Mouse (Mus musculus): ENCODE results near the gene Krtap19-4. TPM values are rescaled to one million over a fixed set of nuclear protein-coding genes. Genes with fewer than 3 reads are reported as not detected.
A peak's percentile ranks its signal among the peaks of the same experiment; 100 is the strongest.

The Krtap19-4 gene
- not detected in 2 replicates for polyA plus RNA-seq (2016; fragmentation: Nextera tagmentation; extraction: Ambion mirVana)

- Histone ChIP-seq H3K36me3 (no peaks in the 10 kb centered on the region), H3K27ac (no peak within 1 kb of the TSS), H3K4me1 (replicated peaks) (no peaks in the 10 kb centered on the region), H3K27me3 (ENCODE audit: insufficient read depth, poor library complexity, severe bottlenecking) (no peaks in the 10 kb centered on the region), H3K9me3 (no peaks in the 10 kb centered on the region), H3K4me3 (no peak within 1 kb of the TSS)
- 93% methylated on average over 5 of the region's 5 CpGs for WGBS
- DNase-seq (ENCODE audit: low spot score), result no peak
Measured at GRCm38 (mm10) chr16:88884989-88885388, at the start of gene Krtap19-4. Krtap19-4 (minus strand) TSS chr16:88885089.

- H3K4me1 ChIP-seq (replicated peaks), result no peaks in the 10 kb centered on the region
- H3K27me3 ChIP-seq (ENCODE audit: insufficient read depth, poor library complexity, severe bottlenecking), result no peaks in the 10 kb centered on the region
- H3K27ac ChIP-seq, result no peak within 1 kb of the TSS
- H3K36me3 ChIP-seq, result no peaks in the 10 kb centered on the region
- H3K4me3 ChIP-seq, result no peak within 1 kb of the TSS
- 93% methylated on average over 3 of the region's 3 CpGs for WGBS
- DNase-seq (ENCODE audit: low spot score), result no peak
- H3K9me3 ChIP-seq, result no peaks in the 10 kb centered on the region
Measured at GRCm38 (mm10) chr16:88932165-88932564, 47.3 kb upstream of the Krtap19-4 start, which contains the start of gene Krtap19-9b. Krtap19-9b (minus strand) TSS chr16:88932265.

- H3K27ac ChIP-seq, result no peak within 1 kb of the TSS
- no peak within 1 kb of the TSS for H3K4me3 ChIP-seq
- no peak for DNase-seq (ENCODE audit: low spot score)
- WGBS, result 91% methylated on average over 6 of the region's 6 CpGs
- no peaks in the 10 kb centered on the region for H3K4me1 ChIP-seq (replicated peaks)
- H3K9me3 ChIP-seq, result no peaks in the 10 kb centered on the region
- no peaks in the 10 kb centered on the region for H3K36me3 ChIP-seq
- H3K27me3 ChIP-seq (ENCODE audit: insufficient read depth, poor library complexity, severe bottlenecking), result no peaks in the 10 kb centered on the region
Measured at GRCm38 (mm10) chr16:88896357-88896756, 11.5 kb upstream of the Krtap19-4 start, which contains the start of gene Krtap19-5. Krtap19-5 (minus strand) TSS chr16:88896457.

GRCm38 (mm10) chr16:88886870-88887269 is 2.0 kb upstream of the Krtap19-4 start:
- 89% methylated on average over 6 of the region's 6 CpGs for WGBS
- Histone ChIP-seq H3K27me3 (ENCODE audit: insufficient read depth, poor library complexity, severe bottlenecking) (no peaks in the 10 kb centered on the region), H3K9me3 (no peaks in the 10 kb centered on the region), H3K4me3 (no peak overlapping the region), H3K4me1 (replicated peaks) (no peaks in the 10 kb centered on the region), H3K36me3 (no peaks in the 10 kb centered on the region), H3K27ac (no peak overlapping the region)
- DNase-seq (ENCODE audit: low spot score), result no peak

- Histone ChIP-seq H3K36me3 (no peaks in the 10 kb centered on the region), H3K27me3 (ENCODE audit: insufficient read depth, poor library complexity, severe bottlenecking) (no peaks in the 10 kb centered on the region), H3K4me3 (no peak within 1 kb of the TSS), H3K27ac (no peak within 1 kb of the TSS), H3K9me3 (no peaks in the 10 kb centered on the region), H3K4me1 (replicated peaks) (no peaks in the 10 kb centered on the region)
- 92% methylated on average over 2 of the region's 2 CpGs for WGBS
- DNase-seq (ENCODE audit: low spot score), result no peak
Measured at GRCm38 (mm10) chr16:88877938-88878337, 7.0 kb downstream of the Krtap19-4 start, which contains the start of gene Krtap19-3. Krtap19-3 (minus strand) TSS chr16:88878038.

GRCm38 (mm10) chr16:88874169-88874568 is 10.7 kb downstream of the Krtap19-4 start, which contains the start of gene Krtap19-2:
Krtap19-2 (minus strand) TSS chr16:88874269.
- Histone ChIP-seq H3K36me3 (no peaks in the 10 kb centered on the region), H3K27me3 (ENCODE audit: insufficient read depth, poor library complexity, severe bottlenecking) (no peaks in the 10 kb centered on the region), H3K27ac (no peak within 1 kb of the TSS), H3K4me3 (no peak within 1 kb of the TSS), H3K4me1 (replicated peaks) (no peaks in the 10 kb centered on the region), H3K9me3 (no peaks in the 10 kb centered on the region)
- no peak for DNase-seq (ENCODE audit: low spot score)
- 94% methylated on average over 3 of the region's 3 CpGs for WGBS

- no peak for DNase-seq (ENCODE audit: low spot score)
- Histone ChIP-seq H3K4me1 (replicated peaks) (no peaks in the 10 kb centered on the region), H3K36me3 (no peaks in the 10 kb centered on the region), H3K9me3 (no peaks in the 10 kb centered on the region), H3K27me3 (ENCODE audit: insufficient read depth, poor library complexity, severe bottlenecking) (no peaks in the 10 kb centered on the region), H3K4me3 (no peak within 1 kb of the TSS), H3K27ac (no peak within 1 kb of the TSS)
- WGBS, result 94% methylated on average over 6 of the region's 6 CpGs
Measured at GRCm38 (mm10) chr16:88869311-88869710, 15.6 kb downstream of the Krtap19-4 start, which contains the start of gene Krtap19-1. Krtap19-1 (minus strand) TSS chr16:88869411.

GRCm38 (mm10) chr16:88864887-88865407 is 19.9 kb downstream of the Krtap19-4 start:
- Histone ChIP-seq H3K9me3 (no peaks in the 10 kb centered on the region), H3K4me3 (no peak overlapping the region), H3K27me3 (ENCODE audit: insufficient read depth, poor library complexity, severe bottlenecking) (no peaks in the 10 kb centered on the region), H3K27ac (no peak overlapping the region), H3K4me1 (replicated peaks) (no peaks in the 10 kb centered on the region), H3K36me3 (no peaks in the 10 kb centered on the region)
- DNase-seq (ENCODE audit: low spot score), result no peak
- WGBS, result 87% methylated on average over 4 of the region's 4 CpGs

GRCm38 (mm10) chr16:88851450-88851849 is 33.4 kb downstream of the Krtap19-4 start:
- DNase-seq (ENCODE audit: low spot score), result peak; percentile 33
- 13% methylated on average over 5 of the region's 5 CpGs for WGBS
- no peaks in the 10 kb centered on the region for H3K4me1 ChIP-seq (replicated peaks)
- no peaks in the 10 kb centered on the region for H3K36me3 ChIP-seq
- no peak overlapping the region for H3K27ac ChIP-seq
- no peaks in the 10 kb centered on the region for H3K9me3 ChIP-seq
- H3K4me3 ChIP-seq, result no peak overlapping the region
- H3K27me3 ChIP-seq (ENCODE audit: insufficient read depth, poor library complexity, severe bottlenecking), result no peaks in the 10 kb centered on the region

- DNase-seq (ENCODE audit: low spot score), result no peak
- Histone ChIP-seq H3K4me3 (no peak overlapping the region), H3K4me1 (replicated peaks) (no peaks in the 10 kb centered on the region), H3K27ac (no peak overlapping the region), H3K27me3 (ENCODE audit: insufficient read depth, poor library complexity, severe bottlenecking) (no peaks in the 10 kb centered on the region), H3K36me3 (no peaks in the 10 kb centered on the region), H3K9me3 (no peaks in the 10 kb centered on the region)
- WGBS, result 86% methylated on average over 4 of the region's 4 CpGs
Measured at GRCm38 (mm10) chr16:88848558-88848957, 36.3 kb downstream of the Krtap19-4 start.

- WGBS, result 96% methylated on average over 1 of the region's 1 CpGs
- no peak overlapping the region for H3K4me3 ChIP-seq
- H3K36me3 ChIP-seq, result no peaks in the 10 kb centered on the region
- no peaks in the 10 kb centered on the region for H3K9me3 ChIP-seq
- H3K4me1 ChIP-seq (replicated peaks), result no peaks in the 10 kb centered on the region
- no peak overlapping the region for H3K27ac ChIP-seq
- H3K27me3 ChIP-seq (ENCODE audit: insufficient read depth, poor library complexity, severe bottlenecking), result no peaks in the 10 kb centered on the region
- no peak for DNase-seq (ENCODE audit: low spot score)
Measured at GRCm38 (mm10) chr16:88847363-88847762, 37.5 kb downstream of the Krtap19-4 start.
